8 mouse cellular contexts compared by ENCODE assay signal in genomic region chr17:34640778-34641601, GRCm38 (mm10). TPM values are rescaled to one million over a fixed set of nuclear protein-coding genes. Genes with fewer than 3 reads are reported as not detected.
DNase-seq lines count a peak whose midpoint lies in the region; ATAC-seq and TF ChIP-seq lines count a peak whose summit lies in the region.

No protein-coding gene starts in this region.

- no peak for TF ChIP-seq CTCF in E14TG2a.4 (conservative IDR thresholded peaks at IDR 0.05; ENCODE audit: low read length)
- TF ChIP-seq CTCF in olfactory bulb, adult 2 months (IDR thresholded peaks at IDR 0.05; ENCODE audit: insufficient read depth, low read depth, low read length), result no peak

- WGBS in heart, embryonic 15.5 days, result 16% methylated on average over 11 of the region's 11 CpGs
- WGBS in olfactory bulb, adult 2 months, result 16% methylated on average over 11 of the region's 11 CpGs

- DNase-seq in gastrocnemius, postnatal 25 days, result peak; percentile 47
- DNase-seq in gastrocnemius, adult 18-20 months (ENCODE audit: low spot score), result no peak
- peak; percentile 69 for DNase-seq in embryo, embryonic 10.5 days (ENCODE audit: low spot score)
- peak; percentile 58 to 63 for DNase-seq in layer of hippocampus, postnatal 10 days (ENCODE audit: low spot score in 2 of 2)
- no peak for DNase-seq in urinary bladder, postnatal 10 days (ENCODE audit: low spot score)

- TF ChIP-seq POLR2A in olfactory bulb, adult 2 months (IDR thresholded peaks at IDR 0.05; ENCODE audit: insufficient read depth, low read depth, low read length), result no peak

- peak overlapping the region; percentile 6; the same call in 1 of the 2 replicates for H3K4me2 ChIP-seq in heart, embryonic 15.5 days

- H3K4me1 ChIP-seq in E14TG2a.4 (replicated peaks; ENCODE audit: low read depth, low read length), result peaks cover 29% of the 10 kb centered on the region
- peaks cover 23% of the 10 kb centered on the region for H3K4me1 ChIP-seq in heart, embryonic 15.5 days (replicated peaks)
- peaks cover 16% of the 10 kb centered on the region for H3K4me1 ChIP-seq in olfactory bulb, adult 2 months (ENCODE audit: control insufficient read depth, insufficient read depth, low read length)

- peaks cover 4% of the 10 kb centered on the region; the same call in 1 of the 2 replicates for H3K36me3 ChIP-seq in E14TG2a.4 (ENCODE audit: insufficient read depth, low read length)
- H3K36me3 ChIP-seq in heart, embryonic 15.5 days, result no peaks in the 10 kb centered on the region

- ATAC-seq in heart, embryonic 15.5 days (replicated peaks; ENCODE audit: insufficient number of reproducible peaks, insufficient read depth, low FRiP score, low read depth), result 0 out of 2 replicates have a peak, but pooled peaks have one; percentile 16

- H3K9ac ChIP-seq in heart, embryonic 15.5 days, result peak overlapping the region; percentile 40

- peak overlapping the region; percentile 82 for H3K27ac ChIP-seq in heart, embryonic 15.5 days
- peak overlapping the region; percentile 45 for H3K27ac ChIP-seq in olfactory bulb, adult 2 months (ENCODE audit: insufficient read depth, low read depth, low read length)

- 0 out of 2 replicates have a peak overlapping the region, but pooled peaks have one; percentile 4 for H3K4me3 ChIP-seq in E14TG2a.4 (replicated peaks; ENCODE audit: low read length)
- no peak overlapping the region for H3K4me3 ChIP-seq in heart, embryonic 15.5 days
- no peak overlapping the region for H3K4me3 ChIP-seq in olfactory bulb, adult 2 months (ENCODE audit: insufficient read depth, low read depth, low read length)

- peaks cover 6% of the 10 kb centered on the region; the same call in 1 of the 2 replicates for H3K27me3 ChIP-seq in E14TG2a.4 (ENCODE audit: insufficient read depth, low read length)
- H3K27me3 ChIP-seq in heart, embryonic 15.5 days, result 0 out of 2 replicates have a peak, but pooled peaks cover 8% of the 10 kb centered on the region

- H3K9me3 ChIP-seq in E14TG2a.4 (ENCODE audit: low read length), result no peaks in the 10 kb centered on the region
- H3K9me3 ChIP-seq in heart, embryonic 15.5 days (replicated peaks), result no peaks in the 10 kb centered on the region

RNA-seq across cellular contexts. Expression of gene Fkbpl, which starts 3.6 kb away (rescaled TPM):
- 1 to 10 TPM; 5.9 to 7.0 TPM for total RNA-seq in gastrocnemius, postnatal 25 days (2021)
- 1 to 10 TPM; 5.7 to 6.0 TPM for total RNA-seq in gastrocnemius, adult 18-20 months (2021)
- polyA plus RNA-seq in heart, embryonic 15.5 days (2015; fragmentation: Nextera tagmentation; extraction: Ambion mirVana), result 10.7 and 12.9 TPM in 2 replicates
- 10 to 100 TPM; 11.8 to 14.8 TPM for total RNA-seq in layer of hippocampus, postnatal 10 days (2021)
- not detected in 2 replicates for polyA plus RNA-seq in olfactory bulb, adult 2 months (2012; ENCODE audit: insufficient read depth, insufficient read length, low replicate concordance, missing spikeins)

RNA-seq across cellular contexts. Expression of gene Atf6b, which starts 6.0 kb away (rescaled TPM):
- total RNA-seq in gastrocnemius, postnatal 25 days (2021), result 1 to 10 TPM; 7.1 to 7.2 TPM
- total RNA-seq in gastrocnemius, adult 18-20 months (2021), result 1 to 10 TPM; 5.9 to 7.9 TPM
- polyA plus RNA-seq in heart, embryonic 15.5 days (2015; fragmentation: Nextera tagmentation; extraction: Ambion mirVana), result 39.6 and 54.5 TPM in 2 replicates
- total RNA-seq in layer of hippocampus, postnatal 10 days (2021), result 10 to 100 TPM; 75.8 to 78.6 TPM
- polyA plus RNA-seq in olfactory bulb, adult 2 months (2012; ENCODE audit: insufficient read depth, insufficient read length, low replicate concordance, missing spikeins), result not detected in 2 replicates

RNA-seq across cellular contexts. Expression of gene Prrt1, which starts 11.7 kb away (rescaled TPM):
- 1 to 10 TPM in 1 of 2 experiments, under 1 TPM in 1; 0.35 to 1.5 TPM for total RNA-seq in gastrocnemius, postnatal 25 days (2021)
- total RNA-seq in gastrocnemius, adult 18-20 months (2021), result under 1 TPM; 0.30 to 0.38 TPM
- 0.42 and 1.2 TPM in 2 replicates for polyA plus RNA-seq in heart, embryonic 15.5 days (2015; fragmentation: Nextera tagmentation; extraction: Ambion mirVana)
- total RNA-seq in layer of hippocampus, postnatal 10 days (2021), result 100 to 1,000 TPM; 231 to 238 TPM
- polyA plus RNA-seq in olfactory bulb, adult 2 months (2012; ENCODE audit: insufficient read depth, insufficient read length, low replicate concordance, missing spikeins), result not detected in 2 replicates

RNA-seq across cellular contexts. Expression of gene Ppt2, which starts 12.7 kb away (rescaled TPM):
- 10 to 100 TPM; 37.2 to 43.0 TPM for total RNA-seq in gastrocnemius, postnatal 25 days (2021)
- total RNA-seq in gastrocnemius, adult 18-20 months (2021), result 10 to 100 TPM; 36.0 to 38.3 TPM
- 22.9 and 24.8 TPM in 2 replicates for polyA plus RNA-seq in heart, embryonic 15.5 days (2015; fragmentation: Nextera tagmentation; extraction: Ambion mirVana)
- 10 to 100 TPM; 32.9 to 34.1 TPM for total RNA-seq in layer of hippocampus, postnatal 10 days (2021)
- polyA plus RNA-seq in olfactory bulb, adult 2 months (2012; ENCODE audit: insufficient read depth, insufficient read length, low replicate concordance, missing spikeins), result not detected in 2 replicates

RNA-seq across cellular contexts. Expression of gene Egfl8, which starts 25.2 kb away (rescaled TPM):
- total RNA-seq in gastrocnemius, postnatal 25 days (2021), result 1 to 10 TPM; 2.8 to 3.1 TPM
- 1 to 10 TPM; 1.6 to 3.3 TPM for total RNA-seq in gastrocnemius, adult 18-20 months (2021)
- 1.3 and 2.2 TPM in 2 replicates for polyA plus RNA-seq in heart, embryonic 15.5 days (2015; fragmentation: Nextera tagmentation; extraction: Ambion mirVana)
- 1 to 10 TPM; 6.0 to 7.0 TPM for total RNA-seq in layer of hippocampus, postnatal 10 days (2021)
- not detected in 2 replicates for polyA plus RNA-seq in olfactory bulb, adult 2 months (2012; ENCODE audit: insufficient read depth, insufficient read length, low replicate concordance, missing spikeins)

Comparison
In these comparisons a context has a peak if more than half of its experiments do, and no peak if none do; other contexts are left out.
1. DNase-seq: peak in gastrocnemius, postnatal 25 days (single experiment), embryo, embryonic 10.5 days (single experiment) and layer of hippocampus, postnatal 10 days (2 of 2); none in gastrocnemius, adult 18-20 months (single experiment) and urinary bladder, postnatal 10 days (single experiment).
2. RNA of gene Atf6b, which starts 6.0 kb away (total RNA-seq): 75.8 to 78.6 TPM in layer of hippocampus, postnatal 10 days; 5.9 to 7.9 TPM in gastrocnemius, adult 18-20 months and 7.1 to 7.2 TPM in gastrocnemius, postnatal 25 days; every median in the first group is over 4 times any median in the second.
3. RNA of gene Prrt1, which starts 11.7 kb away (total RNA-seq): 231 to 238 TPM in layer of hippocampus, postnatal 10 days; 0.35 to 1.5 TPM in gastrocnemius, postnatal 25 days and 0.30 to 0.38 TPM in gastrocnemius, adult 18-20 months; every median in the first group is over 10 times any median in the second.